Comparison of ENCODE assay signal across 20 mouse cellular contexts in the genomic region with DNA sequence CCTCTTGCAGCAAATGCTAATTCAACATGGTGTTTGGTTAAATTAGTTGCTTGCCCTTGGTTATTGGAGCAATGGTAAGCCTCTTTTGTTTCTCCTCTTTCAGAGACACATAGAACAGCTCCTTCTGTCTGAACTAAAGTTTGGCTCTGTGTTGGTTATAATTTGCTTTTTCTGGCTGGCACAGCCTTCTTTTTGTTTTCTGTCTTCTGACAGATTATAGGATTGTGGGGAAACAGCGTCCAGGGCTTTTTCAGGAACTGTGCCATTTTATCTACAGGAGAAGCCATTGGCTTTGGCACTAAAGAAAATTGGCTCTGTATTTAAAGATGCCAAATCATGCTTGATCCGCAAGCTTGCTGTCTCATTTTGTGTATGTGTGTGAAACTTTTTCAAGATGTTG. TPM values are rescaled to one million over a fixed set of nuclear protein-coding genes. Genes with fewer than 3 reads are reported as not detected.
DNase-seq lines count a peak whose midpoint lies in the region; ATAC-seq and TF ChIP-seq lines count a peak whose summit lies in the region.
"Had no signal": no experiment of that assay in that cellular context is flagged by ENCODE, and none has a peak within 500 bp of the region (broad histone marks: within the 10 kb centered on the region; RNA-seq: fewer than 3 reads in every experiment).

No protein-coding gene starts in this region.

- WGBS in forebrain, embryonic 13.5 days: 34% methylated on average over 2 of the region's 2 CpGs
- WGBS in forebrain, embryonic 11.5 days: 74% methylated on average over 2 of the region's 2 CpGs
- WGBS in hindbrain, embryonic 15.5 days: 54% methylated on average over 2 of the region's 2 CpGs

- no peak overlapping the region for H3K4me3 ChIP-seq in forebrain, embryonic 13.5 days
- no peak overlapping the region for H3K4me3 ChIP-seq in forebrain, embryonic 11.5 days (ENCODE audit: low read depth, low read length)
- H3K4me3 ChIP-seq in hindbrain, embryonic 15.5 days: no peak overlapping the region
- H3K4me3 ChIP-seq: lung, embryonic 15.5 days; neural tube, embryonic 12.5 days had no signal

- no peak for TF ChIP-seq CTCF in brain, embryonic 14.5 days (IDR thresholded peaks at IDR 0.05; ENCODE audit: borderline replicate concordance, extremely low read depth, insufficient read depth, insufficient read length)

- intact Hi-C loops in left cerebral cortex, postnatal 36 days (cut with DNase I): no loop called here

- H3K27ac ChIP-seq in forebrain, embryonic 13.5 days: peak overlapping the region; percentile 68
- no peak overlapping the region for H3K27ac ChIP-seq in forebrain, embryonic 11.5 days (ENCODE audit: low read depth, low read length)
- peak overlapping the region; percentile 91; the same call in 1 of the 2 replicates for H3K27ac ChIP-seq in hindbrain, embryonic 15.5 days (replicated peaks)
- H3K27ac ChIP-seq: heart, embryonic 13.5 days; lung, embryonic 15.5 days; macrophage; neural tube, embryonic 12.5 days had no signal

- no peak for TF ChIP-seq POLR2A in brain, embryonic 14.5 days (IDR thresholded peaks at IDR 0.05; ENCODE audit: borderline replicate concordance, extremely low read depth, insufficient read depth, insufficient read length, poor library complexity, severe bottlenecking)

- no peak overlapping the region for H3K9ac ChIP-seq in forebrain, embryonic 13.5 days
- H3K9ac ChIP-seq in forebrain, embryonic 11.5 days (ENCODE audit: low read length): no peak overlapping the region
- no peak overlapping the region for H3K9ac ChIP-seq in hindbrain, embryonic 15.5 days
- H3K9ac ChIP-seq: heart, embryonic 13.5 days; lung, embryonic 15.5 days had no signal

- ATAC-seq in forebrain, embryonic 13.5 days: no peak; the same call in 1 of the 2 replicates
- ATAC-seq in forebrain, embryonic 11.5 days (replicated peaks; ENCODE audit: low FRiP score): no peak
- no peak for ATAC-seq in hindbrain, embryonic 15.5 days (ENCODE audit: low FRiP score, low read depth)
- ATAC-seq: intestine, postnatal 0 days had no signal

- peaks cover 46% of the 10 kb centered on the region for H3K4me1 ChIP-seq in forebrain, embryonic 13.5 days
- peaks cover 13% of the 10 kb centered on the region; the same call in 1 of the 2 replicates for H3K4me1 ChIP-seq in forebrain, embryonic 11.5 days (replicated peaks; ENCODE audit: control insufficient read depth, insufficient read depth, low read length)
- peaks cover 40% of the 10 kb centered on the region for H3K4me1 ChIP-seq in hindbrain, embryonic 15.5 days (replicated peaks)

- H3K36me3 ChIP-seq in forebrain, embryonic 13.5 days (ENCODE audit: poor library complexity, severe bottlenecking): no peaks in the 10 kb centered on the region
- no peaks in the 10 kb centered on the region for H3K36me3 ChIP-seq in forebrain, embryonic 11.5 days (ENCODE audit: control insufficient read depth, insufficient read depth, low read length)
- no peaks in the 10 kb centered on the region for H3K36me3 ChIP-seq in hindbrain, embryonic 15.5 days
- H3K36me3 ChIP-seq: heart, embryonic 13.5 days; lung, embryonic 15.5 days; neural tube, embryonic 12.5 days had no signal

- DNase-seq in forebrain, embryonic 11.5 days (ENCODE audit: low spot score): no peak
- DNase-seq in left cerebral cortex, adult 9 months (ENCODE audit: low spot score in 2 of 2): peak; percentile 15 to 35
- DNase-seq in left cerebral cortex, postnatal 36 days (ENCODE audit: low spot score in 2 of 2): no peak
- peak; percentile 85 for DNase-seq in brain, embryonic 14.5 days (ENCODE audit: low read depth)
- no peak for DNase-seq in thymus, postnatal 0 days (ENCODE audit: low spot score)
- DNase-seq in adrenal gland, adult (ENCODE audit: inconsistent age in 2 of 2, low spot score in 1 of 2): no peak
- DNase-seq: adrenal gland, adult 2 months; cerebellum, adult 18-20 months; cerebellum, postnatal 36 days; heart, postnatal 4 days; kidney, postnatal 10 days; retina, postnatal 1 day had no signal

- H3K27me3 ChIP-seq in forebrain, embryonic 13.5 days: no peaks in the 10 kb centered on the region
- H3K27me3 ChIP-seq in forebrain, embryonic 11.5 days (ENCODE audit: control insufficient read depth, insufficient read depth, low read length): no peaks in the 10 kb centered on the region
- no peaks in the 10 kb centered on the region for H3K27me3 ChIP-seq in hindbrain, embryonic 15.5 days
- H3K27me3 ChIP-seq: CH12.LX; heart, embryonic 13.5 days; lung, embryonic 15.5 days; neural tube, embryonic 12.5 days had no signal

- peak overlapping the region; percentile 73 for H3K4me2 ChIP-seq in forebrain, embryonic 13.5 days
- no peak overlapping the region for H3K4me2 ChIP-seq in forebrain, embryonic 11.5 days (ENCODE audit: low read depth, low read length, severe bottlenecking)
- H3K4me2 ChIP-seq in hindbrain, embryonic 15.5 days: no peak overlapping the region
- H3K4me2 ChIP-seq: lung, embryonic 15.5 days had no signal

- no peaks in the 10 kb centered on the region for H3K9me3 ChIP-seq in forebrain, embryonic 13.5 days (replicated peaks)
- no peaks in the 10 kb centered on the region for H3K9me3 ChIP-seq in forebrain, embryonic 11.5 days (ENCODE audit: control insufficient read depth, low read length)
- H3K9me3 ChIP-seq in hindbrain, embryonic 15.5 days: no peaks in the 10 kb centered on the region
- H3K9me3 ChIP-seq: heart, embryonic 13.5 days; lung, embryonic 15.5 days; neural tube, embryonic 12.5 days had no signal

RNA-seq across cellular contexts. Expression of gene Fam222b, which starts 19.2 kb away (rescaled TPM):
- polyA plus RNA-seq in forebrain, embryonic 13.5 days (2015; fragmentation: Nextera tagmentation; extraction: Ambion mirVana): 22.1 and 23.7 TPM in 2 replicates
- polyA plus RNA-seq in forebrain, embryonic 11.5 days (2014; fragmentation: Nextera tagmentation; extraction: Ambion mirVana): 31.3 and 34.4 TPM in 2 replicates
- 10 to 100 TPM; 29.0 to 29.7 TPM for total RNA-seq in left cerebral cortex, postnatal 36 days (2021)
- 19.8 and 36.5 TPM in 2 replicates for polyA plus RNA-seq in brain, embryonic 14.5 days (2012; rRNA removed)
- polyA plus RNA-seq in hindbrain, embryonic 15.5 days (2015; fragmentation: Nextera tagmentation; extraction: Ambion mirVana): 24.0 and 33.3 TPM in 2 replicates
- 6.1 and 6.6 TPM in 2 replicates for polyA plus RNA-seq in thymus, postnatal 0 days (2015; fragmentation: Nextera tagmentation; extraction: Ambion mirVana)

RNA-seq across cellular contexts. Expression of gene Eral1, which starts 33.4 kb away (rescaled TPM):
- polyA plus RNA-seq in forebrain, embryonic 13.5 days (2015; fragmentation: Nextera tagmentation; extraction: Ambion mirVana): 33.0 and 36.6 TPM in 2 replicates
- 39.4 and 41.8 TPM in 2 replicates for polyA plus RNA-seq in forebrain, embryonic 11.5 days (2014; fragmentation: Nextera tagmentation; extraction: Ambion mirVana)
- 10 to 100 TPM; 18.9 to 19.1 TPM for total RNA-seq in left cerebral cortex, postnatal 36 days (2021)
- polyA plus RNA-seq in brain, embryonic 14.5 days (2012; rRNA removed): 31.5 and 40.6 TPM in 2 replicates
- polyA plus RNA-seq in hindbrain, embryonic 15.5 days (2015; fragmentation: Nextera tagmentation; extraction: Ambion mirVana): 30.9 and 32.5 TPM in 2 replicates
- 22.4 and 24.5 TPM in 2 replicates for polyA plus RNA-seq in thymus, postnatal 0 days (2015; fragmentation: Nextera tagmentation; extraction: Ambion mirVana)

RNA-seq across cellular contexts. Expression of gene Traf4, which starts 51.8 kb away (rescaled TPM):
- polyA plus RNA-seq in forebrain, embryonic 13.5 days (2015; fragmentation: Nextera tagmentation; extraction: Ambion mirVana): 114 and 121 TPM in 2 replicates
- polyA plus RNA-seq in forebrain, embryonic 11.5 days (2014; fragmentation: Nextera tagmentation; extraction: Ambion mirVana): 77.7 and 79.6 TPM in 2 replicates
- 10 to 100 TPM; 10.5 to 12.5 TPM for total RNA-seq in left cerebral cortex, postnatal 36 days (2021)
- 204 and 250 TPM in 2 replicates for polyA plus RNA-seq in brain, embryonic 14.5 days (2012; rRNA removed)
- polyA plus RNA-seq in hindbrain, embryonic 15.5 days (2015; fragmentation: Nextera tagmentation; extraction: Ambion mirVana): 98.7 and 102 TPM in 2 replicates
- polyA plus RNA-seq in thymus, postnatal 0 days (2015; fragmentation: Nextera tagmentation; extraction: Ambion mirVana): 57.5 and 58.6 TPM in 2 replicates

Comparison
In these comparisons a context has a peak if more than half of its experiments do, and no peak if none do; other contexts are left out.
1. DNase-seq: peak in left cerebral cortex, adult 9 months (2 of 2) and brain, embryonic 14.5 days (single experiment); none in forebrain, embryonic 11.5 days (single experiment), left cerebral cortex, postnatal 36 days (0 of 2), thymus, postnatal 0 days (single experiment) and adrenal gland, adult (0 of 2).